Mouse (Mus musculus): ENCODE results near the gene Gm6020. TPM values are rescaled to one million over a fixed set of nuclear protein-coding genes. Genes with fewer than 3 reads are reported as not detected.

Gm6020 gene
- total RNA-seq, 1 experiment from 2014 or later, result not detected

Other genes starting within 250 kb of the Gm6020 start
- 50.6 and 51.9 TPM in 2 replicates for gene Zfp950, start 43.0 kb upstream of the Gm6020 start, total RNA-seq (2017)
- gene Gm7102, start 7.6 kb upstream of the Gm6020 start, total RNA-seq (2017), result 0.09 TPM in 1 of 2 replicates, not detected in the other
- gene Csf2ra, start 44.5 kb downstream of the Gm6020 start, total RNA-seq (2017), result 13.9 and 23.8 TPM in 2 replicates
- gene Gm21060, start 113.2 kb downstream of the Gm6020 start, total RNA-seq (2017), result not detected in 2 replicates